ENCODE assay signal across 21 mouse cellular contexts in the genomic region with DNA sequence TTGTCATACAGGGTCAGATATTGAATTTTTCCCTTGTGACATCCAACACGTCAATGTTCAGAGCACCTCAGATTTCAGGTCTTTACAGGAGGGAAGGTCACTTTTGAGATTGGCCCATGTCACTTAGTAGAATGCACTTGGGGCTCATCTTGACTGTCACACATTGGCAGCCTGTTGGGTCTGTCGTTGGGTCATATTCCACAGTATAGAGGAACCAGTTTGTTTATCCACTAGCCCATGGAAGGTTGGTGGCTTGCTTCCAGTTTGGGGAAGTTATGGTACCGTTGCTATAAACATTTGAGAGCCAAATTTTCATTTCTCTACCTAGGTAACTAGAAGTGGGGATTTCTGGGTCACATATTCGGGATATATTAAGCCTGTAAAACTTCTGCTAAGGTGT.
"Had no signal": no experiment of that assay in that cellular context is flagged by ENCODE, and none has a peak within 500 bp of the region (broad histone marks: within the 10 kb centered on the region; RNA-seq: fewer than 3 reads in every experiment).

No protein-coding gene starts in this region.

- H3K4me1 ChIP-seq: limb, embryonic 13.5 days; liver, embryonic 12.5 days; liver, embryonic 15.5 days; neural tube, embryonic 13.5 days had no signal

- H3K4me3 ChIP-seq: limb, embryonic 10.5 days; limb, embryonic 13.5 days; liver, embryonic 12.5 days; liver, embryonic 15.5 days; lung, embryonic 15.5 days; myocyte; neural tube, embryonic 13.5 days had no signal

- H3K27ac ChIP-seq: limb, embryonic 10.5 days; limb, embryonic 13.5 days; liver, embryonic 12.5 days; liver, embryonic 15.5 days; lung, embryonic 15.5 days; neural tube, embryonic 13.5 days; stomach, postnatal 0 days had no signal

- H3K27me3 ChIP-seq: limb, embryonic 13.5 days; liver, embryonic 12.5 days; liver, embryonic 15.5 days; lung, embryonic 15.5 days; neural tube, embryonic 13.5 days had no signal

- DNase-seq: kidney, adult 18-20 months; kidney, adult 9 months; kidney, postnatal 14 days; kidney, postnatal 4 days; liver; lung, adult 18-20 months; lung, postnatal 10 days; midbrain, embryonic 14.5 days; retina, postnatal 1 day; right cerebral cortex, postnatal 25 days; spleen, adult 18-20 months; thymus, adult 2 months; thymus, postnatal 25 days had no signal

- H3K36me3 ChIP-seq: limb, embryonic 10.5 days; limb, embryonic 13.5 days; liver, embryonic 12.5 days; liver, embryonic 15.5 days; lung, embryonic 15.5 days; neural tube, embryonic 13.5 days had no signal
